Mouse (Mus musculus): Measurements from ENCODE around the gene Pirb.

Gene Pirb

GRCm38 (mm10) chr7:3692382-3692986 lies 27.7 kb downstream of the Pirb start, which contains the start of gene Tsen34:
Gene Tsen34 (plus strand): TSS chr7:3692863.
- DNase-seq (ENCODE audit: low spot score in 2 of 2), result no peak

- DNase-seq (ENCODE audit: low spot score in 2 of 2), result no peak
These were observed 28.3 kb downstream of the Pirb start for GRCm38 (mm10) chr7:3691919-3692318.

- no peak for DNase-seq (ENCODE audit: low spot score in 2 of 2)
These were observed 34.6 kb downstream of the Pirb start for GRCm38 (mm10) chr7:3685400-3686187.

- no peak for DNase-seq (ENCODE audit: low spot score in 2 of 2)
These were observed 35.5 kb downstream of the Pirb start for GRCm38 (mm10) chr7:3684698-3685097.

GRCm38 (mm10) chr7:3683908-3684550 lies 36.2 kb downstream of the Pirb start:
- DNase-seq (ENCODE audit: low spot score in 2 of 2), result no peak

- DNase-seq (ENCODE audit: low spot score in 2 of 2), result no peak
These were observed 42.8 kb downstream of the Pirb start, which contains the start of gene Tmc4 for GRCm38 (mm10) chr7:3677342-3677741. Gene Tmc4 (minus strand): TSS chr7:3677553.

GRCm38 (mm10) chr7:3676371-3676770 lies 43.8 kb downstream of the Pirb start:
- DNase-seq (ENCODE audit: low spot score in 2 of 2), result no peak

GRCm38 (mm10) chr7:3675228-3675548 lies 45.0 kb downstream of the Pirb start:
- DNase-seq (ENCODE audit: low spot score in 2 of 2), result no peak

- DNase-seq (ENCODE audit: low spot score in 2 of 2), result peak; percentile 60 to 70
These were observed 45.5 kb downstream of the Pirb start for GRCm38 (mm10) chr7:3674507-3675227.

- no peak for DNase-seq (ENCODE audit: low spot score in 2 of 2)
These were observed 53.2 kb downstream of the Pirb start for GRCm38 (mm10) chr7:3666921-3667391.

- DNase-seq (ENCODE audit: low spot score in 2 of 2), result peak; percentile 99
These were observed 54.7 kb downstream of the Pirb start, which contains the start of gene Leng1 for GRCm38 (mm10) chr7:3665215-3666114. Gene Leng1 (minus strand): TSS chr7:3665840.

GRCm38 (mm10) chr7:3664524-3665214 lies 55.5 kb downstream of the Pirb start:
- DNase-seq (ENCODE audit: low spot score in 2 of 2), result peak in 1 of 2 experiments; percentile 30
